Mouse (Mus musculus) brain, embryonic 14.5 days (tissue): Measurements from ENCODE around the gene Syndig1. TPM values are rescaled to one million over a fixed set of nuclear protein-coding genes. Genes with fewer than 3 reads are reported as not detected.

Experiments
- DNase-seq: peaks from one replicate; pipeline ENCODE4 v3.0.0-alpha.2; 2011; ENCODE audit warnings: low read depth
- CTCF ChIP-seq: fragments of 200-500 bp; IDR thresholded peaks from 2 replicates; pipeline ENCODE4 v1.5.1; 2012; ENCODE audit warnings: inconsistent platforms, mild to moderate bottlenecking, moderate library complexity, borderline replicate concordance; ENCODE audit not compliant: insufficient read depth, insufficient read length; ENCODE audit errors: extremely low read depth
- POLR2A ChIP-seq: fragments of 200-500 bp; IDR thresholded peaks from 2 replicates; pipeline ENCODE4 v1.6.1; 2012; ENCODE audit warnings: mild to moderate bottlenecking, inconsistent platforms, borderline replicate concordance; ENCODE audit not compliant: poor library complexity, insufficient read depth, insufficient read length, severe bottlenecking; ENCODE audit errors: extremely low read depth
- polyA plus RNA-seq: library from polyadenylated mRNA; depleted of rRNA; stranded (reverse); fragments of >200 nt; gene quantifications from 2 replicates; pipeline ENCODE4 v1.2.3, GENCODE M21; 2012; rRNA removed

Syndig1 gene
- 11.8 and 17.3 TPM in 2 replicates for polyA plus RNA-seq

GRCm38 (mm10) chr2:149828911-149829310, at the start of gene Syndig1:
Gene Syndig1, plus strand, starts transcription at chr2:149829211.
- DNase-seq: no peak
- no peak for TF ChIP-seq POLR2A
- TF ChIP-seq CTCF: no peak

GRCm38 (mm10) chr2:149798613-149799012, 30.4 kb upstream of the Syndig1 start:
- DNase-seq: peak; percentile 39
- TF ChIP-seq CTCF: no peak
- no peak for TF ChIP-seq POLR2A

- no peak for DNase-seq
- TF ChIP-seq CTCF (no peak), POLR2A (no peak)
These were observed 24.3 kb upstream of the Syndig1 start for GRCm38 (mm10) chr2:149804599-149805140.

- TF ChIP-seq POLR2A (no peak), CTCF (no peak)
- DNase-seq: no peak
These were observed 23.8 kb upstream of the Syndig1 start for GRCm38 (mm10) chr2:149805256-149805655.

- no peak for TF ChIP-seq POLR2A
- no peak for TF ChIP-seq CTCF
These were observed 16.1 kb upstream of the Syndig1 start for GRCm38 (mm10) chr2:149812899-149813298.

GRCm38 (mm10) chr2:149818395-149818794, 10.6 kb upstream of the Syndig1 start:
- no peak for TF ChIP-seq POLR2A
- TF ChIP-seq CTCF: no peak
- peak; percentile 18 for DNase-seq

More at GRCm38 (mm10) chr2:149812899-149813298, 16.1 kb upstream of the Syndig1 start:
- DNase-seq: no peak

GRCm38 (mm10) chr2:149819751-149820150, 9.3 kb upstream of the Syndig1 start:
- TF ChIP-seq POLR2A: no peak
- no peak for TF ChIP-seq CTCF

GRCm38 (mm10) chr2:149820201-149820600, 8.8 kb upstream of the Syndig1 start:
- DNase-seq: no peak
- TF ChIP-seq POLR2A: no peak
- TF ChIP-seq CTCF: 0 out of 2 replicates have a peak, but pooled peaks have one; percentile 22

More at GRCm38 (mm10) chr2:149819751-149820150, 9.3 kb upstream of the Syndig1 start:
- DNase-seq: no peak

- TF ChIP-seq CTCF (no peak), POLR2A (no peak)
- DNase-seq: peak; percentile 35
These were observed 1.0 kb downstream of the Syndig1 start for GRCm38 (mm10) chr2:149829955-149830535.

- DNase-seq: peak; percentile 79
- peak; percentile 36; the same call in 1 of the 2 replicates for TF ChIP-seq POLR2A
- TF ChIP-seq CTCF: no peak
These were observed 1.8 kb downstream of the Syndig1 start, which contains the start of gene C530025M09Rik for GRCm38 (mm10) chr2:149830536-149831458. Gene C530025M09Rik, minus strand, starts transcription at chr2:149831213.
